Mouse (Mus musculus): ENCODE measurements around the gene Actr1a.

The Actr1a gene

GRCm38 (mm10) chr19:46399372-46399771, 3.8 kb upstream of the Actr1a start:
- DNase-seq (ENCODE audit: low read depth), result no peak

GRCm38 (mm10) chr19:46398401-46398800, 2.9 kb upstream of the Actr1a start:
- no peak for DNase-seq (ENCODE audit: low read depth)

DNA sequence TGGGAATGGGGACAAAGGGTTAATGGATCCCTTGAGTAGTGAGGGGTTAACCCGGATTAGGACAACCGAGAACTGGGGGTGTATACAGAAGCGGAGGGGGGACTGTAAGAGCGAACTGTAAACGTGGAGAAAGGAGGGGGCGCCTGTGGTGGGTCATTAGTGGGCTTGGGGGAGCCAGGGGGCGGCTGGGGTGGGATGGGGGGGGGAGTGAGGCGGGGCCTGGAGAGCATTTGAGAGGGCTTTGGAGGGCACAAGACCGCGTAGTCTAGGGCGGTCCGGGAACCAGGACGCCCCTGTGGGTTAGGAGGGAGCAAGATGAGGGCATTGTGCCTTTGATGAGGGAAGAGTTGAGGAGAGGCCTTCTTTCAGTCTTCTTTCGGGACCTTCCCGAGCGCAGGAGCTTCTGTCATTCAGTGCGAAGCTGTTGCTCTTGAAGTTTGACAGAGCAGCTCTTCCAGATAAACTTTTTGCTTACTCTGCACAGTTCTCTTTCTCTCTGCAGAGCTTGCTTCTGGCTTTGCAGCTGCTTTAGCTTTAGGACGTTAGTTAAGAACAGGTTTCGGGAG, 2.0 kb upstream of the Actr1a start:
- peak; percentile 10 for DNase-seq (ENCODE audit: low read depth)

GRCm38 (mm10) chr19:46396686-46397435, 1.3 kb upstream of the Actr1a start, which contains the start of gene Sufu:
Gene Sufu (plus strand): TSS chr19:46396896.
- DNase-seq (ENCODE audit: low read depth), result peak; percentile 99

DNA sequence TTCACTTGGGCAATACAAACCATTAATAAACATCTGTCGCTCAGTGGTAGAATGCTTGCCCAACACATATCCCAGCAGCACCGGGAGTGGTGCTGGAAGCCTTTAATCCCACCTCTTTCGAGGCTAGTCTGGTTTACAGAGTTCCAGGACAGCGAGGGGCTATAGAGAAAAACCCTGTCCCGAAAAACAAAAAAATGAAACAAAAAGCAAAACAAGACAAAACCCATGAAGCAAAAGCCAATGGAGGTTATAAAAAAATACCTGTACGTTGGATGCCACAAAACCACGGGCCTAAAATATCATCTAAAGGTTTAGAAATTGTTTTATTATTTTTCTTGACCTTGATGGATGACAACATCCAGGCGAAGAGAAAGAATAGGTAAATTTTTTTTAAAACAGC, 561 bp upstream of the Actr1a start:
- no peak for DNase-seq (ENCODE audit: low read depth)

GRCm38 (mm10) chr19:46394712-46395108, 838 bp downstream of the Actr1a start:
- DNase-seq (ENCODE audit: low read depth), result no peak

- DNase-seq (ENCODE audit: low read depth), result peak; percentile 50
Observed at GRCm38 (mm10) chr19:46392018-46392417, 3.5 kb downstream of the Actr1a start.

GRCm38 (mm10) chr19:46389872-46390271, 5.7 kb downstream of the Actr1a start:
- DNase-seq (ENCODE audit: low read depth), result peak; percentile 13

- no peak for DNase-seq (ENCODE audit: low read depth)
Observed at GRCm38 (mm10) chr19:46382275-46382674, 13.3 kb downstream of the Actr1a start.

- no peak for DNase-seq (ENCODE audit: low read depth)
Observed at GRCm38 (mm10) chr19:46375891-46376290, 19.7 kb downstream of the Actr1a start.

- DNase-seq (ENCODE audit: low read depth), result no peak
Observed at GRCm38 (mm10) chr19:46375489-46375888, 20.1 kb downstream of the Actr1a start.

GRCm38 (mm10) chr19:46374477-46375088, 21.0 kb downstream of the Actr1a start:
- DNase-seq (ENCODE audit: low read depth), result no peak

GRCm38 (mm10) chr19:46369204-46369603, 26.3 kb downstream of the Actr1a start:
- DNase-seq (ENCODE audit: low read depth), result no peak

GRCm38 (mm10) chr19:46367798-46368590, 27.6 kb downstream of the Actr1a start:
- DNase-seq (ENCODE audit: low read depth), result no peak

DNA sequence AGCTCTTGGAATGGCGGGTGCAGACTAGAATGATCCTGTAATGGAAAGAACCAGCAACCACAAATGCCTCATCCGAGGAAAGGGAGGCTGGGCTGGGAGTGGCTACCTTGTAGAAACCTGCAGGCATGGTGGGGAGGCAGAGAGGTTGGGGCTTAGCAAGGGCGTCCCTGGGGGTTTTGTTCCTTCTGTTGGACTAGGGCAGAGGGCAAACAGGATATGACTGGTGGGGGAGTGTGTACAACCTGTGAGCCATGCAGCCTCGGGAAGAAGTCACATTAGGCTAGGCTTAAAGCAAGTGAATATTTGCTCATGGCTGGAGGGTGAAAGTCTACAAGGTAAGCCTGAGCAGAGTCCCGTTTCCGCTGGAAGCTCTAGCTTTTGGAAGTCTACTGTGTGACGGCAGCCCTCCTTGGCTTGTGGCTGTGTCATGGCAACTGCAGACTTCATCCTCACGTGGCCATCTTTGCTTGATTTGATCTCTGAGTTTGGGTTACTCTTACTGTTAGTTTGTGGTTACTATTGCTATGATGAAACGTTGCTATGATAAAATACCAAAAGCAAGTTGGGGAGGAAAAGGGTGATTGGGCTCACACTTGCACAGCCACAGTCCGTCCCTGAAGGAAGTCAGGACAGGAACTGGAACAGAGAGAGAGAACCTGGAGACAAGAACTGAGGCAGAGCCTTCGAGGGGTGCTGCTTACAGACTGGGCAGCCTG, 32.1 kb downstream of the Actr1a start:
- no peak for DNase-seq (ENCODE audit: low read depth)

GRCm38 (mm10) chr19:46362104-46362503, 33.4 kb downstream of the Actr1a start:
- no peak for DNase-seq (ENCODE audit: low read depth)

- no peak for DNase-seq (ENCODE audit: low read depth)
Observed at GRCm38 (mm10) chr19:46358381-46358780, 37.2 kb downstream of the Actr1a start.

GRCm38 (mm10) chr19:46357344-46358280, 37.9 kb downstream of the Actr1a start:
- DNase-seq (ENCODE audit: low read depth), result no peak

DNA sequence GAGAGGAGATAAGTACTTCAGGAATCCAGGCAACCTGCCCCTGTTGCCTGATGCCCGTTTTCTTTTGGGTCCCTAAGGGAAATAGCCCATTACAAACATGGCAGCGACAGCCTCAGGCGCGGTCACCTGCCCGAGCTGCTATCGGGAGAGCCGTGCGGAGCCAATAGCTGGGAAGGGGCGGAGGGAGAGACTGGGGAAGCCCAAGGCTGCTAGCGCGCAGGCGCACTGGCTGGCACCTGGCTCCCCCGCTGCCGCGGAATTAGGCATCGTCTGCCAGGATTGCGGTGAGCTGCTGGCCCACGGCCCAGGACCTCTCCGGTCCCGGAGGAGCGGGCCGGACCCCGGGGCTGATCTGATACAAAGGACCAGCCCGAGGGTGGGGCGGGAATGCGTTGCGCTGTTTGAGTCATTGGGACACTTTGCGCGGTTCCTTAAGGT, 38.8 kb downstream of the Actr1a start:
- peak; percentile 66 for DNase-seq (ENCODE audit: low read depth)

DNA sequence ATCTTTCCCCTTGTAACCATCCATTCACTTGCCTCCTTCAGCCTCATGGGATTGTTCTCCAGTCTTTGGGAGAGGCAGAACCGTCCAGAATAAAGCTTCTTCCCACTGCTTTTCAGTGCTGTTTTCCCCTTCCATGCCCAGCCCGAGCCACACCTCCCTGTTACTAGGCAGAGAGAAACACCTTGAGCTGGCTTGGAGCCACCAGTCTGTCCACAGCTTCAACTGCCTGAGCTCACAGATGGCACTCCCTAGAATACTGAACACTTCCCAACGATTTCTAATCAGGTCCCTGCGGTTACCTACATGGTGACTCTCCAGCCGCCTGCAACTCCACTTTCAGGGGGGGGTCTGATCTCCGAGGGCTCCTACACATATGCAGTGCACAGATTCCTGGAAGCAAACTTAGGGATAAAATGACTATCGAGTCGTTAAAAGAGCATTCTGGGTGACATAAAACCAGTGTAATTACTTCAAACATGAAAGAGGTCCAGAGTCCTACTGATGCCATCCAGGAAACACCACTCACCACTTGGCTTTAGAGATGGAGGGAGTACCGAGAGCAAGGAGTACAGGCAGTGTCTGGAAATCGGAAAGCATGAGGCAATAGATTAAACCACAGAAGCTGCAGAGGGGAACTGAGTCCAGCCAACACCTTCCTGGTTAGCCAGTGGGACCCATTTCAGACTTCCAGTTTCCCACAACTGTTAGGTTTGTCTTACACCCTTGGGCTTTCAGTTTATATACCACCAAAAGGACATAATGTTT, 45.2 kb downstream of the Actr1a start, which contains the start of gene 2310034G01Rik:
2310034G01Rik (minus strand) TSS at position 135 of the 765 bp plus-strand sequence.
- no peak for DNase-seq (ENCODE audit: low read depth)

Measured in c-Kit-positive CD71-negative TER-119-negative erythroid progenitor cells, embryonic 14.5 days (primary cell).